Mouse (Mus musculus) liver, postnatal 0 days (tissue): ENCODE measurements at regions not wholly inside any gene's neighbourhood (a gene's known extent, or its start where the extent isn't known, plus 50 kb on each side); places are given as distances from the start of the nearest gene placed in this dataset.
"Not testable (repeated sequence)": the region's sequence is repeated elsewhere in the genome, so short reads cannot be mapped to it uniquely, and the experiment has no call there.

ENCODE experiments used
- ATAC-seq: fragments of 200-750 bp; cut with Nextera tagmentation; 2 replicates; pipeline ENCODE4 v1.8.0; 2017; ENCODE audit warnings: mild to moderate bottlenecking, moderate library complexity
- DNase-seq: peaks from one replicate; pipeline ENCODE4 v3.0.0-alpha.2; 2016
- H3K27ac ChIP-seq: fragments of 300-500 bp; sonication (generic); 2 replicates; pipeline ENCODE4 v1.5.1; 2014; ENCODE audit warnings: antibody characterized with exemption, moderate library complexity, mild to moderate bottlenecking, low read depth
- H3K27me3 ChIP-seq: fragments of 300-500 bp; sonication (generic); 2 replicates; pipeline ENCODE4 v1.6.1; 2014; ENCODE audit warnings: low read length, control low read depth, mixed read lengths; ENCODE audit not compliant: insufficient read depth
- H3K36me3 ChIP-seq: fragments of 300-500 bp; sonication (generic); replicated peaks from 2 replicates; pipeline ENCODE4 v1.6.1; 2014; ENCODE audit warnings: mild to moderate bottlenecking, control low read depth, low read length, moderate library complexity, mixed read lengths; ENCODE audit not compliant: insufficient read depth
- H3K4me1 ChIP-seq: fragments of 300-500 bp; sonication (generic); 2 replicates; pipeline ENCODE4 v1.6.1; 2014; ENCODE audit warnings: antibody characterized with exemption, mild to moderate bottlenecking, control low read depth; ENCODE audit not compliant: insufficient read depth
- H3K4me2 ChIP-seq: fragments of 300-500 bp; sonication (generic); 2 replicates; pipeline ENCODE4 v1.6.1; 2014; ENCODE audit warnings: low read depth, mild to moderate bottlenecking, low read length, moderate library complexity, mixed read lengths
- H3K4me3 ChIP-seq: fragments of 300-500 bp; sonication (generic); 2 replicates; pipeline ENCODE4 v1.5.1; 2014; ENCODE audit warnings: low read depth, low read length
- H3K9ac ChIP-seq: fragments of 300-500 bp; sonication (generic); replicated peaks from 2 replicates; pipeline ENCODE4 v1.6.1; 2014; ENCODE audit warnings: mild to moderate bottlenecking, moderate library complexity
- H3K9me3 ChIP-seq: fragments of 300-500 bp; sonication (generic); 2 replicates; pipeline ENCODE4 v1.6.1; 2016; ENCODE audit warnings: mild to moderate bottlenecking, control low read depth, low read length, mixed read lengths
- CTCF ChIP-seq: sonication (generic); IDR thresholded peaks from 2 replicates; pipeline ENCODE4 v1.5.1; 2016; ENCODE audit warnings: antibody characterized with exemption, low read depth
- EP300 ChIP-seq: IDR thresholded peaks from 2 replicates; pipeline ENCODE4 v1.6.1; 2016; ENCODE audit warnings: antibody characterized with exemption, low read depth, mild to moderate bottlenecking
- WGBS: fragments of 180-500 bp; shearing (Covaris S2); extraction: QIAGEN DNeasy Blood & Tissue Kit; methylation state at CpG from one replicate; pipeline ENCODE4 v1.1.7; 2014; ENCODE audit not compliant: insufficient replicate concordance; 5-methylcytosine and 5-hydroxymethylcytosine counted together

DNA sequence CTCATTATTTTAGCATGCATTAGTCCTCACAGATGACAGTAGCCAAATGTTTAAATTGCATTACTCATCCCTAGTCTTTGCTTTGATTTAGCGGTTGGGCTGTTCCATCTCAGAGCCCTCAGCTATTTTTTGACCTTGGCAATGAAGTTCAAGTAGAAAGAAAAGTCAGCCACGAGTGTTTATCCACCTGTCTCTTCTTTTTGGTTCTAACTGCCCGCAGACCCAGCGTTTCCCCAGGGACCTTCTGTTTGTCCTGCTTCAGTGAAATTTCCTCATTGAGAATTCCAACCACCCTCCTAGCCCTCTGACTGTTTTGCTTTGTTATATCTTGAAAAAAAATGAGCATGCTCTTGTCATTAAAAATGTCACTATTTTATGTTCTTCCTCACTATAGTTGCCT, 403.5 kb downstream of the Arl4a start:
- TF ChIP-seq EP300, result no peak
- TF ChIP-seq CTCF, result no peak
- H3K4me3 ChIP-seq, result no peak overlapping the region
- DNase-seq, result no peak

DNA sequence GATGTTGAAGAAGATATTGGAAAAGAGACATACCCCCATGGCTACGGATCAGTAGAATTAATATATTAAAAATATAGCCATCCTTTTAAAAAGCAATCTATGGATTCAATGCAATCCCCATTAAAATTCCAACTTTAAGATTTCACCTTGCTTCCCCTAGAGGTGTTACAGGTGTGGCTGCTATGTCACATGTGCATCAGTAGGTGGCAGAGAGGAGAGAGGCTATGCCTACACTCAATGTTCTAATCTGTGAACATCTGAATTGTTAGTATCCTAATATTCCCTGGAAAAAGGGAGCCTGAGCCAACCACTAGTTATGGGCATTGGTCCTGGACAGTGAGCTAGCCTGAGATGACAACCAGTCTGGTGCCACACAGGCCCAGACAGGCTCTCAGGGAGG, 416.6 kb downstream of the Arl4a start:
- ATAC-seq, result no peak
- Histone ChIP-seq H3K4me2 (no peak overlapping the region), H3K27ac (no peak overlapping the region), H3K4me3 (no peak overlapping the region), H3K36me3 (no peaks in the 10 kb centered on the region), H3K9me3 (no peaks in the 10 kb centered on the region), H3K27me3 (no peaks in the 10 kb centered on the region), H3K9ac (no peak overlapping the region), H3K4me1 (no peaks in the 10 kb centered on the region)
- TF ChIP-seq EP300 (no peak), CTCF (peak; percentile 25)
- DNase-seq, result no peak
- 76% methylated on average over 1 of the region's 1 CpGs for WGBS

More for the DNA sequence above, 403.5 kb downstream of the Arl4a start:
- H3K4me1 ChIP-seq, result no peaks in the 10 kb centered on the region
- ATAC-seq, result no peak
- H3K36me3 ChIP-seq, result no peaks in the 10 kb centered on the region
- H3K9ac ChIP-seq, result no peak overlapping the region
- H3K4me2 ChIP-seq, result no peak overlapping the region
- 53% methylated on average over 4 of the region's 4 CpGs for WGBS
- H3K27me3 ChIP-seq, result no peaks in the 10 kb centered on the region
- no peaks in the 10 kb centered on the region for H3K9me3 ChIP-seq
- H3K27ac ChIP-seq, result no peak overlapping the region

- H3K27me3 ChIP-seq, result no peaks in the 10 kb centered on the region
- no peak for ATAC-seq
- H3K4me1 ChIP-seq, result no peaks in the 10 kb centered on the region
- H3K9me3 ChIP-seq, result no peaks in the 10 kb centered on the region
- H3K4me2 ChIP-seq, result no peak overlapping the region
- no peak overlapping the region for H3K27ac ChIP-seq
- no peak overlapping the region for H3K4me3 ChIP-seq
- no peaks in the 10 kb centered on the region for H3K36me3 ChIP-seq
- H3K9ac ChIP-seq, result no peak overlapping the region
- 53% methylated on average over 3 of the region's 3 CpGs for WGBS
- DNase-seq, result no peak
- TF ChIP-seq EP300, result no peak
- TF ChIP-seq CTCF, result no peak
These were observed 432.5 kb downstream of the Arl4a start for GRCm38 (mm10) chr12:39605289-39605688.

GRCm38 (mm10) chr12:39604723-39605122, 433.1 kb downstream of the Arl4a start:
- Histone ChIP-seq H3K36me3 (no peaks in the 10 kb centered on the region), H3K4me2 (no peak overlapping the region), H3K27me3 (no peaks in the 10 kb centered on the region), H3K4me1 (no peaks in the 10 kb centered on the region), H3K4me3 (no peak overlapping the region), H3K9ac (no peak overlapping the region), H3K27ac (no peak overlapping the region), H3K9me3 (no peaks in the 10 kb centered on the region)
- WGBS, result 70% methylated on average over 4 of the region's 4 CpGs
- DNase-seq, result no peak
- ATAC-seq, result no peak
- TF ChIP-seq EP300 (no peak), CTCF (no peak)

DNA sequence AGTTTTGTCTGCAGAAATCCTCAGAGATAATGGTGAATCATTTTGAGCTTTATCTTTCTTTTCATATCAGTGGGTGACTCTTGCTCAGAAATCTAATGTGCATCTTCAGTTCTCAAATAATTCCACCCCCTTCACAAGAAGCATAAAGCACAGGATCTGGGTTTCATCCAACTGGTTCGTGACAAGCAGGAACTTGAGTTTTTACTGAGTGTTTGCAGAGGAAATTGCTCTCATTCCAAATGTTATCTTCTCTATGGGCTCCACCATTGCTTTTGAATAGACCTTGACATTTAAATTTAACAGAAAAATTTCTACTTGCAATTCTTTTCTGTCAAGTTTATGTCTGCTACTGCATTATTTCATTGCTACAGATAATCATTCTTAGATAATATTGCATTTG, 443.1 kb downstream of the Arl4a start:
- DNase-seq (no peak), ATAC-seq (no peak)
- Histone ChIP-seq H3K9ac (no peak overlapping the region), H3K27ac (no peak overlapping the region), H3K9me3 (no peaks in the 10 kb centered on the region), H3K4me3 (no peak overlapping the region), H3K4me1 (no peaks in the 10 kb centered on the region), H3K27me3 (no peaks in the 10 kb centered on the region), H3K4me2 (no peak overlapping the region), H3K36me3 (no peaks in the 10 kb centered on the region)
- TF ChIP-seq EP300 (no peak), CTCF (no peak)
- 12% methylated on average over 1 of the region's 1 CpGs for WGBS

DNA sequence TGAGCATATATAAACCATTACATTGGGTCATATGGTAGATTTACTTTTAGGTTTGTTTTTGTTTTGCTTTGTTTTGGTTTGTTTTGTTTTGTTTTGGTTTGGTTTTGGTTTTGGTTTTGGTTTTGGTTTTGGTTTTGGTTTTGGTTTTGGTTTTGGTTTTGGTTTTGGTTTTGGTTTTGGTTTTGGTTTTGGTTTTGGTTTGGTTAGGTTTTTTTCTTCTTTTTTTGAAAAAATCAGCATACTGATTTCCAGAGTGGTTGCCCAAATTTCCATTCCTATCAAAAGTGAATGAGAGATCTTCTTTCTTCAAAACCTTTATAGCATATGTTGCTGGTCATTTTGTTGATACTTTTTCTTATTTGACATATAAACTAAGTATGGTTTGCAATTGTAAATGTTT, 444.0 kb downstream of the Arl4a start:
- not testable (repeated sequence) for H3K27me3 ChIP-seq, H3K9ac ChIP-seq, H3K9me3 ChIP-seq, H3K27ac ChIP-seq, H3K4me1 ChIP-seq, H3K36me3 ChIP-seq, DNase-seq, ATAC-seq, H3K4me3 ChIP-seq, H3K4me2 ChIP-seq

- Histone ChIP-seq H3K9ac (no peak overlapping the region), H3K36me3 (no peaks in the 10 kb centered on the region), H3K27me3 (no peaks in the 10 kb centered on the region), H3K9me3 (no peaks in the 10 kb centered on the region), H3K27ac (no peak overlapping the region), H3K4me2 (no peak overlapping the region), H3K4me1 (no peaks in the 10 kb centered on the region), H3K4me3 (no peak overlapping the region)
- TF ChIP-seq EP300 (no peak), CTCF (no peak)
- DNase-seq (no peak), ATAC-seq (no peak)
- WGBS, result 64% methylated on average over 5 of the region's 5 CpGs
These were observed 450.5 kb downstream of the Arl4a start for GRCm38 (mm10) chr12:39587204-39587909.
